Mouse (Mus musculus): ENCODE measurements around the gene Hoxc6.

DNA sequence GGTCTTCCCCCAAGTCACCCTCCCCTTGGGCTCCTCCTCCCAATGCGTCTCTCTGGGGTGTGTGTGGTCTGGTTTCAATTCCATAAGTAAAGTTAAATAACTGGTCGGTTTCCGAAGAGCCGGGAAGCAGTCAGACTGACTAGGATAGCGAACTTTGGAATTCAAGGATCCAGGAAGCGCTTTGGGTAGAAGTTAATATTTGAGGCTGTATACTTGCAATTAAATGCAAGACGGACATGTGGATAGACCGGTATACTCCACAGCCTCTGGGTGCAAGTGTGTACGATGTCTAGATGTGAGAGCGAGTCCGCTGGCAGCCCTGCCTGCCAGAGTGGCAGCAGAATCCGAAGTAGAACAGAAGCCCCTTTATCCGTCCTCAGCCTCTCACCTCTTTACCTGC lies 35.6 kb upstream of the Hoxc6 start:
- TF ChIP-seq E2F4 (IDR thresholded peaks at IDR 0.05; ENCODE audit: insufficient replicate concordance, low read depth, low read length) (no peak), SIN3A (IDR thresholded peaks at IDR 0.05; ENCODE audit: low read length) (no peak), CTCF (conservative IDR thresholded peaks at IDR 0.05 in 1 of 2, IDR thresholded peaks at IDR 0.05 in 1 of 2; ENCODE audit: low read depth in 2 of 2, low read length in 2 of 2) (no peak), BHLHE40 (IDR thresholded peaks at IDR 0.05; ENCODE audit: low read depth, low read length) (no peak), TCF12 (IDR thresholded peaks at IDR 0.05; ENCODE audit: low read depth, low read length) (no peak), POLR2A (IDR thresholded peaks at IDR 0.05; ENCODE audit: low read depth, low read length) (no peak), MXI1 (IDR thresholded peaks at IDR 0.05; ENCODE audit: low read depth, low read length) (no peak)
